Mouse (Mus musculus): Measurements from ENCODE around the gene Aen.

GRCm38 (mm10) chr7:78912974-78913474 lies 17.4 kb downstream of the Aen start, which contains the start of gene Isg20:
- no peak for TF ChIP-seq CTCF (conservative IDR thresholded peaks at IDR 0.05 in 1 of 2, IDR thresholded peaks at IDR 0.05 in 1 of 2; ENCODE audit: low read depth in 2 of 2, low read length in 2 of 2)
- TF ChIP-seq RCOR1 (conservative IDR thresholded peaks at IDR 0.05; ENCODE audit: low read depth, low read length): no peak
- TF ChIP-seq POLR2A (IDR thresholded peaks at IDR 0.05; ENCODE audit: low read depth, low read length): no peak
- no peak for TF ChIP-seq EP300 (IDR thresholded peaks at IDR 0.05; ENCODE audit: low read length)
- no peak for TF ChIP-seq PAX5 (IDR thresholded peaks at IDR 0.05; ENCODE audit: low read length)
- no peak for TF ChIP-seq SMC3 (IDR thresholded peaks at IDR 0.05; ENCODE audit: low read depth, low read length)
- TF ChIP-seq MAZ (IDR thresholded peaks at IDR 0.05; ENCODE audit: low read depth, low read length): no peak
- TF ChIP-seq MAX (IDR thresholded peaks at IDR 0.05; ENCODE audit: low read length): no peak
- TF ChIP-seq USF2 (conservative IDR thresholded peaks at IDR 0.05; ENCODE audit: low read depth, low read length): no peak
- no peak for TF ChIP-seq CHD1 (IDR thresholded peaks at IDR 0.05; ENCODE audit: low read depth, low read length)
- TF ChIP-seq E2F4 (IDR thresholded peaks at IDR 0.05; ENCODE audit: insufficient replicate concordance, low read depth, low read length): no peak
- no peak for TF ChIP-seq USF1 (IDR thresholded peaks at IDR 0.05; ENCODE audit: low read depth, low read length)
- no peak for TF ChIP-seq ELF1 (IDR thresholded peaks at IDR 0.05; ENCODE audit: low read depth, low read length)

Data from CH12.LX (cell line).